Mouse (Mus musculus): ENCODE results near the gene Iqgap3.
A peak's percentile ranks its signal among the peaks of the same experiment; 100 is the strongest.

The Iqgap3 gene

GRCm38 (mm10) chr3:88097666-88098065 lies 15.9 kb downstream of the Iqgap3 start:
- no peak for DNase-seq

DNA sequence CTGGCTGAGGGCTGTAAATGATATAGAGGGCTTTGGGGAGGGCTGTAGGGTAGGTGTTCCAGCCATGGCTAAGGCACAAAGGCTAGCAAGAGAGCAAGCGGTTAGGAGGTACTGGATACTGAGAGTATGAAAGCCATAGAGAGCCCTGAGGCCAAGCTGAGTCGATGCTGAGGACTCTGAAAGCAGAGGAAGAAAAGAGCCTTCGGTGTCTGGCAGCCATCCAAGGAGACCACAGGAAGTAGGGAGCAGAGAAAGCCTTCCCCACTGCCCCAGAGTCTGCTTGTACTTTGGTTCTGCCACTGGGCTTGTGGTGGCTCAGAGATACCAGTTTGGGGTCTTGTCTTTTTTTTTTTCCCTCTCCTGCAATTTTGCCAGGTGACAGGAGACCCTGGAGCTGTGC lies 18.5 kb downstream of the Iqgap3 start:
- no peak for DNase-seq

DNA sequence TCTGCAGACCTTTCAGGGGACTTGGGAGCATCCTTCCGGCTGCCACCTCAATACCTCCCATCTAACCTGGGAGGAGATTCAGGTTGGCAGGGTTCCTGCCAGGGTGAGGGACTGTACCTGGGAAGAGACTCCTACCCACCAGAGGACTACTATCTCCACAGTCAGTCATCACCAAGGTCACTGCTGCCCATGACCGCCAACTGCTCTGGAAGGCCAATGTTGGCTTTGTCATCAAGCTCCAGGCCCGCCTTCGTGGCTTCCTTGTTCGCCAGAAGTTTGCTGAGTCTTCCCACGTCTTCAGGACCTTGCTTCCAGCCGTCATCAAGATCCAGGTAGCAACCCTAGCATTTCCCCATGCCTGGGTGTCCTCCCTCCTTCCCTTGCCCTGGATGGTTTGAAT lies 20.0 kb downstream of the Iqgap3 start:
- no peak for DNase-seq

DNA sequence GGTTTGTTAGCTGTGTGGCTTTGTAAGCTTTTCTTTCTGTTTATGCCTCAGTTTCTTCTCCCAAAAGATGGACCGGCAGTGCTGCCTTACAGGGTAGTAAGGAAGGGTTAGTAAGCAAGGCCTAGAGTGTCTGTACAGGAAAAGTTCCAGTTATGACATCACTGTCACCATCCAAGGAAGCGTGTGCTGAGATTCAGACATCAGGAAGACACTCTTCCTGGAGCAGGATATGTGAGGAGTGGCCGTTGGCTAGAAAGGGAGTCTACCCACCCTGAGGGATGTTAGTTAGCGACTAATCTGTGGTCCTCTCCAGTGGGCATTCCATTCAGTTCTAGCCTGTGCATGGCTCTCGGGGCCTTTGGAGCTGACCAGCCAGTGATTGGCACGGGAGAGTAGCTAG lies 20.4 kb downstream of the Iqgap3 start:
- DNase-seq, result no peak

DNA sequence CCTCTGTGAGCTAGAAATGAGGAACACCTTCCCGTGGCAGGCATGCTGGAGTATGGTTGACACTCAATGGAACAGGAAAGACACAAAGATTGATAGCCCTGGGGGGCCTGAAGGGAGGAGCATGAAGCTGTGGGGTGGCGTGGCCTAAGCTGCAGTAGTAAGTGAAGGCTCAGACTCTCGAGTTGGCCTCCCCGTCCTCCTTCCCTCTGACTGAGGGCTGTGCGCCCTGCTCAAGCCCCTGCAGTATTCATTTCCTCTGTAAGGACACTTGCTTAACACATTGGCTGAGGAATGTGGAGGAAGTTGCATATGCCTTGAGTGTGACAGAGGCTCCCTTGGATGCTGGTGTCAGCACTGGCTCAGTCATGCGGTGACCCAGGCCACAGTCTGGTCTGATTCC lies 20.8 kb downstream of the Iqgap3 start:
- no peak for DNase-seq

- DNase-seq, result no peak
Observed at GRCm38 (mm10) chr3:88106126-88106525, 24.4 kb downstream of the Iqgap3 start.

GRCm38 (mm10) chr3:88109126-88109525 lies 27.4 kb downstream of the Iqgap3 start:
- DNase-seq, result no peak

GRCm38 (mm10) chr3:88114396-88114795 lies 32.6 kb downstream of the Iqgap3 start:
- DNase-seq, result no peak

GRCm38 (mm10) chr3:88120117-88120651 lies 38.4 kb downstream of the Iqgap3 start:
- DNase-seq, result no peak

- DNase-seq, result no peak
Observed at GRCm38 (mm10) chr3:88121164-88122131, 39.7 kb downstream of the Iqgap3 start.

DNA sequence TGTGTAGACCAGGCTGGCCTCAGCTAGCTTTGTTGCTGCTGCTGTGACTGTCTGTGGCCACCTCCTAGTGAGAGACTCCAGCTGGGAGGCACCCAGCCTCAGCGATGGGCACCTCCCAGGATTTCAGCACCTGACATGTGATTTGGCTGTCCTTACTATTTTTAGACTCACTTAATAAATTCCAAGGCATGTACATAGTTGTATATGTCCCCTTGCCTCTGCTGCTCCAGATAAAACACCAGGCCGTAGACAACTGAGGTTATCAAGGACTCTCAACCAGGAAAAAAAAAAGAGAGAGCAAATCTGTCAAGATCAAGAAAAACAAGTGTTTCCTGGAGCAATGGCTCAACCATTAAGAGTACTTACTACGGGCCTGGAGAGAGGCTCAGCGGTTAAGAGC lies 43.4 kb downstream of the Iqgap3 start:
- DNase-seq, result no peak

DNA sequence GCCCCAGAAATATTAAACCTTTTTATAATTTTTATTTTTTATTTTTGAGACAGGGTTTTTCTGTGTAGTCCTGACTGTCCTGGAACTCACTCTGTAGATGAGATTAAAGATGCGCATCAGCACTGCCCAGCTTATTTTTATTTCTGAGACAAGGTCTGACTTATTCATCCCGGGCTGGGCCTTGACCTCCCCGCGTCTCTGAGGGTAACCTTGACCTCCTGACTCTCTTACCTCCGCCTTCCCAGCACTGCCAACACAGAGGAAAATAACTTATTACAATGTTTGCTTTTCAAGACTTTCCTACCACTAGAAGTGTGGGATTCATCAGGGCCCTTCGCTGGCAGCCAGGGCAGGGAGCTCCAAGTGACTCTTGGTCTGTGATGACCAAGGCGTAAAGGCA lies 44.4 kb downstream of the Iqgap3 start:
- no peak for DNase-seq

DNA sequence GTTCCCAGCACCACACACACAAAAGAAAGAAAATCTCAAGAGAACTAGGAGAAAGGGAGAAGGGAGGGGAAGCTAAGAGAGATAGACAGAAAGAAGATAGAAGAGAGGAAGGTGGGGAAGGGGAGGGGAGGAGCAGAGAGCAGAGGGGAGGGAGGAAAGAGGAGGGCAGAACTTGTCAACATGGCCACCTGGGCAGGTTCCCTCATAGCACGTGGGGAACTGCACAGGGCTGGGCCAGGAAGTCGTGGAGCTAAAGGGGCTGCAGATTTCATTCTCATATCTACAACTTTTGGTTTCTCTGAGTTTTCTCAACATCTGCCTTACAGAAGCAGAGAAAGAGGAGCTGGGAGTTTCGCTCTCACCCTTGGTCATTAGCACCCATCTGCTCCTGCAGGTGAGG lies 45.9 kb downstream of the Iqgap3 start:
- no peak for DNase-seq

DNA sequence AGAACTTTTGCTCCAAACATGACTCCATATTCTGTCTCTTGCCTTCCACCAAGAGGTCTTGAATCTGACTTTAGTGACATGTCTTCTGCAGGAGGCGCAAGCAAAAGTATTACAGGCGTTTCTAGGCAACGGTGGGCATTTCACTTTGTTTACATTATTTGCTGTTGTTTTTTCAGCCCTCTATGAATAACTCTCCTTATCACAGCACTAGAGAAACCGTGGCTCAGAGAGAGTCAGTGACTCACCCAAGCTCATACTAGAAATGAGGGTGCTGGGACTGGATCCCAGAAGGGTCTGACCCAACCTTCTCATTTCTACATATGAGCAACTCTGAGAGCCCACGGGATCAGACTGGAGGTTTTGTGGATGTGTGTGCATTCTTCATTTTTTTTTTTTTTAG lies 46.3 kb downstream of the Iqgap3 start:
- no peak for DNase-seq

DNA sequence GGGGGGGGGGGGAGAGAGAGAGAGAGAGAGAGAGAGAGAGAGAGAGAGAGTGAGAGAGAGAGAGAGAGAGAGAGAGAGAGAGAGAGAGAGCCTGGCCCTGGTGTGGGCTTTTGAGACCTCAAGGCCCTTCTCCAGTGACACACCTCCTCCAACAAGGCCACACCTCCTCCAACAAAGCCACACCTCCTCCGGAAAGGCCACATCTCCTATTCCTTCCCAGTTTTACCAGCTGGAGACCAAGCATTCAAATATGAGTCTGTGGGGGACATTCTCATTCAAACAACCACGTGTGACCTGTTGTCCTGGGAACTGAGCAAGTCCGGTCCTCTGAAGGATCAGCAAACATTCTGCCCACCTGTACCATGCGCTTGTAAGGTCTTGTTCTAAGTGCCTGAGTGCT lies 47.2 kb downstream of the Iqgap3 start:
- no peak for DNase-seq

GRCm38 (mm10) chr3:88131071-88131470 lies 49.3 kb downstream of the Iqgap3 start:
- DNase-seq, result peak; percentile 87

DNA sequence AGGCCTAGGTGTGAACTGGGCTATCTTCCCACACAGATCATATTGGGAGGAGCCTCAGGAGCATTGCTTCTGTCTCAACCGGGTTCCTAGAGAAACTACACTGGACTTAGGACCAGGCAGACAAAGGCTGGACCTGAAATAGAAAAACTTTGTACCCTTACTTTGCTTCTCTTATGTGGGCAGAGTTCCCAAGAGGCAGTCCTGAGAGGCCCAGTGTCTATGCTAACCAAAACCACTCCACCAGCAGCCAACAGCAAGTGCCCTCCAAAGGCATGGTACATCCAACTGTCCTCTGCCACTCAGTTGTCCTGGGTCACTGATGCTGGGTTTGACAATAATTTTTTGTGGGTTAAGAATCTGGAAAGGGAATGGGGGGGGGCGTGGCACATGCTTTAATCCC lies 50.7 kb downstream of the Iqgap3 start:
- no peak for DNase-seq

- peak; percentile 91 for DNase-seq
Observed at GRCm38 (mm10) chr3:88133187-88133771, 51.5 kb downstream of the Iqgap3 start.

DNA sequence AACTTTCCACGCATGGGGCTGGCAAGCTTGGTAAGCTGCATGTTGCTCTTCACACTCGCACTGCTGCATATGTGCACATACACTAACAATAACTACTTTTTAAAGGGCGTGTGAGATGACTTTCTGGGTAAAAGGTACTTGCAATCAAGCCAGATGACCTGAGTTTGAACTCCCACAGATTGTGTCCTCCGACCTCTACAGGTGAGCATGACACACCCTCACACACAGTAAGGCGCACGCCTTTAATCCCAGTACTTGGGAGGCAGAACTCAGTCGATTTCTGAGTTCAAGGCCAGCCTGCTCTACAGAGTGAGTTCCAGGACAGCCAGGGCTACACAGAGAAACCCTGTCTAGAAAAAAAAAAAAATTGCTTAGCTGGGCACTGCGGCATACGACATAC lies 54.6 kb downstream of the Iqgap3 start:
- DNase-seq, result peak; percentile 51

- DNase-seq, result no peak
Observed at GRCm38 (mm10) chr3:88136945-88137494, 55.2 kb downstream of the Iqgap3 start.

DNA sequence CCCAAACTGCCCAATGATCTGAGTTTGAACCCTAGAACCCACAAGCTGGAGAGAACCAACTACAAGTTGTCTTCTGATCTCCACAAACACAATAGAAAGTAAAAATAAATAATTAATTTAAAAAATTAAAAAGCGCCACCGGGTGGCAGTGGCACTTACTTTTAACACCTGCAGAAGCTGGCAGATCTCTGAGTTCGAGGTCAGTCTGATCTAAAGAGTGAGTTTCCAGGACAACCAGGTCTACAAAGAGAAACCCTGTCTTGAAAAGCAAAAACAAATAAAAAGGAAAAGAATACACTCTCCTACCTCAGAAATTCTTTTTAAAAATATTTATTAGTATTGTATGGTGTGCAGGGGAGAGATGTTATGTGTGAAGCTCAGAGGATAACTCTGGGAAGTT lies 56.0 kb downstream of the Iqgap3 start:
- DNase-seq, result peak; percentile 53

- DNase-seq, result peak; percentile 96
Observed at GRCm38 (mm10) chr3:88138336-88139242, 56.8 kb downstream of the Iqgap3 start.

Data from cerebellum, adult 9-11 months (tissue).